Mouse (Mus musculus): Measurements from ENCODE around the gene Col11a2.

- TF ChIP-seq CTCF (IDR thresholded peaks at IDR 0.05; ENCODE audit: insufficient read depth, low read length) (no peak), POLR2A (IDR thresholded peaks at IDR 0.05; ENCODE audit: borderline replicate concordance, extremely low read depth, low read depth, low read length) (no peak)
Measured at GRCm38 (mm10) chr17:34036647-34037046, 2.6 kb upstream of the Col11a2 start.

Data from lung, adult 2 months (tissue).